Mouse (Mus musculus): ENCODE data around the gene Filip1.

The Filip1 gene

GRCm38 (mm10) chr9:79765329-79765728 is 247.3 kb downstream of the Filip1 start:
- DNase-seq (ENCODE audit: low read depth), result no peak

All from fibroblast of lung, adult 2 months (primary cell).